Mouse (Mus musculus) heart, postnatal 0 days (tissue): Measurements from ENCODE around the gene Tspyl1.
A peak's percentile ranks its signal among the peaks of the same experiment; 100 is the strongest.

ENCODE experiments used
- CTCF ChIP-seq: IDR thresholded peaks from 2 replicates; pipeline ENCODE4 v1.5.1; 2016; ENCODE audit warnings: antibody characterized with exemption, control low read depth, low read depth
- EP300 ChIP-seq: IDR thresholded peaks from 2 replicates; pipeline ENCODE4 v1.6.1; 2016; ENCODE audit warnings: antibody characterized with exemption, low read depth

GRCm38 (mm10) chr10:34312536-34312935 is 30.5 kb downstream of the Tspyl1 start:
- peak; percentile 31; the same call in 1 of the 2 replicates for TF ChIP-seq CTCF
- no peak for TF ChIP-seq EP300
